Mouse (Mus musculus) CH12.LX (cell line): ENCODE data around the gene Dlst. TPM values are rescaled to one million over a fixed set of nuclear protein-coding genes. Genes with fewer than 3 reads are reported as not detected.

Experiments used
- DNase-seq: peaks from one replicate; pipeline ENCODE4 v3.0.0-alpha.2; 2013; ENCODE audit errors: extremely low read depth
- H3K27ac ChIP-seq: 2 replicates; pipeline ENCODE4 v1.5.1; 2012; ENCODE audit warnings: low read depth, mild to moderate bottlenecking, control low read depth, moderate library complexity; ENCODE audit not compliant: insufficient read depth
- H3K27me3 ChIP-seq: replicated peaks from 2 replicates; pipeline ENCODE3; 2012; ENCODE audit warnings: inconsistent platforms
- H3K36me3 ChIP-seq, 2 experiments: replicated peaks in 1 of 2; 2 replicates each; pipeline versions ENCODE3 to v1.6.1; 2012; ENCODE audit warnings: inconsistent platforms in 1 of 2, low read length in 1 of 2, mild to moderate bottlenecking in 1 of 2, mixed read lengths in 1 of 2, moderate library complexity in 1 of 2; ENCODE audit not compliant: control insufficient read depth in 1 of 2, insufficient read depth in 1 of 2
- H3K4me1 ChIP-seq, 2 experiments: 2 replicates each; pipeline ENCODE4 v1.6.1; 2012; ENCODE audit warnings: inconsistent platforms in 1 of 2, moderate library complexity in 1 of 2; ENCODE audit not compliant: insufficient read depth in 2 of 2, control insufficient read depth in 1 of 2
- H3K4me2 ChIP-seq: 2 replicates; pipeline ENCODE4 v1.6.1; 2012; ENCODE audit warnings: low read depth, mild to moderate bottlenecking, control low read depth; ENCODE audit not compliant: poor library complexity, insufficient read depth, severe bottlenecking
- H3K4me3 ChIP-seq, 3 experiments: fragments of 150-350 bp in 1 of 3; sonication (generic) in 1 of 3; replicated peaks in 1 of 3; 2 replicates each; pipeline versions ENCODE3 to v1.5.1; 2011 to 2012; ENCODE audit warnings: low read depth in 2 of 3, low read length in 2 of 3, mild to moderate bottlenecking in 2 of 3, moderate library complexity in 2 of 3, control low read depth in 1 of 3, improper control_type of control experiment in 1 of 3, inconsistent platforms in 1 of 3, mixed read lengths in 1 of 3; ENCODE audit not compliant: poor library complexity in 1 of 3
- H3K79me2 ChIP-seq: replicated peaks from 2 replicates; pipeline ENCODE4 v1.6.1; 2012; ENCODE audit warnings: mild to moderate bottlenecking, moderate library complexity; ENCODE audit not compliant: control insufficient read depth, poor library complexity, insufficient read depth, severe bottlenecking; ENCODE audit errors: extremely low read depth
- H3K9ac ChIP-seq: 2 replicates; pipeline ENCODE4 v1.6.1; 2012; ENCODE audit warnings: low read depth, mild to moderate bottlenecking, control low read depth, moderate library complexity; ENCODE audit not compliant: insufficient read depth
- H3K9me3 ChIP-seq: replicated peaks from 2 replicates; pipeline ENCODE3; 2012; ENCODE audit warnings: low read length, inconsistent platforms, mixed read lengths
- CHD1 ChIP-seq: IDR thresholded peaks from 2 replicates; pipeline ENCODE4 v1.6.1; 2012; ENCODE audit warnings: low read depth, low read length, improper control_type of control experiment, inconsistent platforms
- EP300 ChIP-seq: IDR thresholded peaks from 2 replicates; pipeline ENCODE4 v1.6.1; 2011; ENCODE audit warnings: low read length, improper control_type of control experiment
- HCFC1 ChIP-seq: IDR thresholded peaks from 2 replicates; pipeline ENCODE4 v1.6.1; 2012; ENCODE audit warnings: low read depth, mild to moderate bottlenecking, inconsistent platforms, low read length, improper control_type of control experiment
- JUN ChIP-seq: IDR thresholded peaks from 2 replicates; pipeline ENCODE4 v1.6.1; 2011; ENCODE audit warnings: low read depth, mild to moderate bottlenecking, low read length, improper control_type of control experiment, moderate library complexity; ENCODE audit not compliant: insufficient read depth
- JUND ChIP-seq: conservative IDR thresholded peaks from 2 replicates; pipeline ENCODE4 v1.6.1; 2011; ENCODE audit warnings: low read depth, low read length, improper control_type of control experiment
- MAFK ChIP-seq: IDR thresholded peaks from 2 replicates; pipeline ENCODE4 v1.6.1; 2011; ENCODE audit warnings: low read length, improper control_type of control experiment; ENCODE audit not compliant: insufficient replicate concordance
- MAZ ChIP-seq: IDR thresholded peaks from 2 replicates; pipeline ENCODE4 v1.6.1; 2012; ENCODE audit warnings: low read depth, mild to moderate bottlenecking, inconsistent platforms, low read length, improper control_type of control experiment, moderate library complexity
- MEF2A ChIP-seq: IDR thresholded peaks from 2 replicates; pipeline ENCODE4 v1.6.1; 2014; ENCODE audit warnings: low read depth, mild to moderate bottlenecking, inconsistent platforms, low read length, improper control_type of control experiment, borderline replicate concordance
- MXI1 ChIP-seq: IDR thresholded peaks from 2 replicates; pipeline ENCODE4 v1.6.1; 2011; ENCODE audit warnings: mild to moderate bottlenecking, low read depth, low read length, improper control_type of control experiment
- MYC ChIP-seq: IDR thresholded peaks from 2 replicates; pipeline ENCODE4 v1.6.1; 2011; ENCODE audit warnings: low read depth, mild to moderate bottlenecking, improper control_type of control experiment, low read length
- POLR2A ChIP-seq: IDR thresholded peaks from 2 replicates; pipeline ENCODE4 v1.6.1; 2011; ENCODE audit warnings: low read depth, mild to moderate bottlenecking, improper control_type of control experiment, low read length
- POLR2AphosphoS2 ChIP-seq: IDR thresholded peaks from 2 replicates; pipeline ENCODE4 v1.6.1; 2011; ENCODE audit warnings: low read depth, low read length, improper control_type of control experiment
- TBP ChIP-seq: conservative IDR thresholded peaks from 2 replicates; pipeline ENCODE4 v1.6.1; 2011; ENCODE audit warnings: low read depth, low read length, improper control_type of control experiment
- USF2 ChIP-seq: conservative IDR thresholded peaks from 2 replicates; pipeline ENCODE4 v1.6.1; 2011; ENCODE audit warnings: low read depth, low read length, improper control_type of control experiment
- dilution Hi-C: fragments of 300-500 bp; cut with MboI; formaldehyde crosslinking; loops from 2 replicates; pipeline ENCODE4 v1.14.3; 2020; ENCODE audit warnings: low sequenced_read_pairs; ENCODE audit not compliant: extremely low pct_unique_long_range_greater_than_20kb, extremely low pct_ligation_motif_present
- in situ Hi-C: fragments of 300-500 bp; cut with MboI; formaldehyde crosslinking; loops from 3 replicates; pipeline ENCODE4 v1.14.3; 2019; ENCODE audit warnings: low sequenced_read_pairs, low pct_ligation_motif_present, low pct_unique_long_range_greater_than_20kb, mixed read lengths
- polyA plus RNA-seq: library from polyadenylated mRNA; unstranded; fragments of >175 nt; gene quantifications from 2 replicates; pipeline ENCODE4 v1.2.1, GENCODE M21; 2012; ENCODE audit warnings: low read depth; ENCODE audit not compliant: insufficient read length
- total RNA-seq, 2 experiments: library from RNA; depleted of rRNA; stranded (reverse); fragments of 300-350 nt in 1 of 2; fragments of >200 nt in 1 of 2; gene quantifications; 2 replicates each; pipeline ENCODE4 v1.2.3; 2012 to 2014

The Dlst gene
- total and polyA plus RNA-seq, 3 experiments = 116 to 165 (median 144) TPM

DNA sequence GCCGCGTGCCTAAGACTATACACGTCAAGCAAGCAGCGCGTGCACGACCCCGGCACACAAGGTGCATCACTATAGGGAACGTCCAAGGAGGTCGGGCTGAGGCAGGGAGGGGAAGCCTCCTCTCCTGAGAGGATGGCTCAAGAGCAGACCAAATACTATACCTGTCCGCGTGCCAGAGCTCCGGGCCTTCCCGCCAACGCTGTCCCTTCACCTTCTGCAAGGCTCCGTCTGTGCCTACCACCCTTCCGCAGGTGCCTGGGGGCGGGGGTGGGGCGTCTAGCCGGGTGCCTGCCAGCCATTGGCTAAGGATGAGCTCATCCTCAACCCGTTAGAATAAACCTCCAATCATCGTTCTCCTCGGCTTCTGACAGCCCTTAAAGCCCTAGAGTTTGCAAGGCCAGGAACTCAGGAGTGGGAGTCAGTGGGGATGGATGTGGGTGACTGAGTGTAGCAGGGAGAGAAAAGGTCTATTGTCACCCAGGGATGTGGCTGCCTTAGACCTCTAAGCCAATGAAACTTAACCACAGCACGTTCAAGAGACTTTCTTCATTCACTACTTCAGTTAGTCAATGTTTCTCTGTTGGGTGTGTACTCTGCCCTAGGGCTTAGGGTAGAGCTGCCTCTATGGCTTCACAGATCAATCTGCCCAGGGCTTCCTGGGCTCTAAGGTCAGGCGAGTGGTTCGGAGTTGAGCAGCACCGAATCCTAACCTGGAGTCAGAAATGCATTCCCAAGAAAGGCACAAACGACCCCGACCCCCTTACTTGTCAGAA, 40.6 kb downstream of the Dlst start, which contains the start of gene Rps6kl1:
Gene Rps6kl1, minus strand, starts transcription at position 263 of the 773 bp plus-strand sequence.
- Histone ChIP-seq H3K4me2 (no peak within 1 kb of the TSS), H3K4me3 (no peak within 1 kb of the TSS), H3K9me3 (no peaks in the 10 kb centered on the region), H3K36me3 (no peaks in the 10 kb centered on the region), H3K27ac (no peak within 1 kb of the TSS), H3K27me3 (peaks cover 4% of the 10 kb centered on the region), H3K79me2 (no peaks in the 10 kb centered on the region), H3K4me1 (peaks cover 3 to 17% of the 10 kb centered on the region in 2 experiments; a peak in 3 of 4 replicates), H3K9ac (no peak within 1 kb of the TSS)
- TF ChIP-seq TBP (no peak), USF2 (no peak), MEF2A (no peak), JUND (no peak), CHD1 (no peak), MXI1 (no peak), MAFK (no peak), POLR2AphosphoS2 (no peak), POLR2A (no peak), JUN (no peak), MAZ (no peak), MYC (no peak)
- in situ Hi-C loops = loop anchor here (10.0 to 25.0 kb wide), 3 partner anchors 164 to 511 kb away; no protein-coding TSS in a partner anchor
- dilution Hi-C loops = no loop called here
- DNase-seq = no peak

DNA sequence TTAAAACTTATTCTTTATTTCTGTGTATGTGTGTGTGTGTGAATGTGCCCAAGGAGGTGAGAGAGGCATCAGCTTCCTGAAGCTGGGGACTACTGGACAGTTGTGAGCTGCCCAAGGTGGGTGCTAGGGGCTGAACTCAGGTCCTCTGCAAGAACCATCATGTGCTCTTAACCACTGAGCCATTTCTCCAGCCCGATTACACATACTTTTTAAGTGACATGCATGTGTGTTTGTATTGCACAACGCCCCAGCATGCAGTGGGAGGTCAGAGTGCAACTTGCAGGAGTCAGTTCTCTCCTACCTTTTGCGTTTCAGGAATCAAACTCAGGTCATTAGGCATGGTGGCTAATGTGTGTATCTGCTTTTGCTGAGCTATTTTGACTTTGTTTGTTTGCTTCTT, 42.4 kb downstream of the Dlst start:
- in situ Hi-C loops = loop anchor here (10.0 to 25.0 kb wide), 3 partner anchors 162 to 509 kb away; no protein-coding TSS in a partner anchor
- H3K27ac ChIP-seq = no peak overlapping the region
- no peaks in the 10 kb centered on the region for H3K79me2 ChIP-seq
- H3K9ac ChIP-seq = no peak overlapping the region
- no peaks in the 10 kb centered on the region for H3K36me3 ChIP-seq
- dilution Hi-C loops = no loop called here
- H3K9me3 ChIP-seq = no peaks in the 10 kb centered on the region
- no peak overlapping the region for H3K4me2 ChIP-seq
- no peak overlapping the region for H3K4me3 ChIP-seq
- TF ChIP-seq MXI1 = no peak
- no peak for TF ChIP-seq CHD1
- no peak for TF ChIP-seq USF2
- TF ChIP-seq MEF2A = no peak
- no peak for TF ChIP-seq EP300
- no peak for TF ChIP-seq HCFC1
- TF ChIP-seq TBP = no peak
- TF ChIP-seq, all 38 proteins: peak for 0
- DNase-seq = no peak
- peaks cover 2 to 3% of the 10 kb centered on the region in 2 experiments; a peak in 3 of 4 replicates for H3K4me1 ChIP-seq
- H3K27me3 ChIP-seq = peaks cover 5% of the 10 kb centered on the region
